Comparison of ENCODE assay signal across 8 mouse cellular contexts in genomic region chr13:110967109-110967508, GRCm38 (mm10).
DNase-seq lines count a peak whose midpoint lies in the region; ATAC-seq and TF ChIP-seq lines count a peak whose summit lies in the region.
"Had no signal": no experiment of that assay in that cellular context is flagged by ENCODE, and none has a peak within 500 bp of the region (broad histone marks: within the 10 kb centered on the region; RNA-seq: fewer than 3 reads in every experiment).

No protein-coding gene starts in this region.

- H3K27me3 ChIP-seq in neural tube, embryonic 15.5 days (replicated peaks) = no peaks in the 10 kb centered on the region
- H3K27me3 ChIP-seq in embryonic facial prominence, embryonic 10.5 days (replicated peaks; ENCODE audit: low read depth, poor library complexity, severe bottlenecking) = no peaks in the 10 kb centered on the region
- H3K27me3 ChIP-seq in intestine, embryonic 15.5 days (replicated peaks) = no peaks in the 10 kb centered on the region
- H3K27me3 ChIP-seq in lung, postnatal 0 days (replicated peaks; ENCODE audit: insufficient read depth, low read length) = no peaks in the 10 kb centered on the region
- H3K27me3 ChIP-seq: liver, embryonic 13.5 days had no signal

- no peak overlapping the region for H3K9ac ChIP-seq in neural tube, embryonic 15.5 days (replicated peaks)
- no peak overlapping the region for H3K9ac ChIP-seq in intestine, embryonic 15.5 days
- no peak overlapping the region for H3K9ac ChIP-seq in lung, postnatal 0 days (replicated peaks; ENCODE audit: low read depth)
- H3K9ac ChIP-seq: liver, embryonic 13.5 days had no signal

- no peak overlapping the region for H3K4me3 ChIP-seq in neural tube, embryonic 15.5 days (replicated peaks)
- H3K4me3 ChIP-seq in embryonic facial prominence, embryonic 10.5 days = no peak overlapping the region
- no peak overlapping the region for H3K4me3 ChIP-seq in intestine, embryonic 15.5 days (replicated peaks)
- no peak overlapping the region for H3K4me3 ChIP-seq in lung, postnatal 0 days (ENCODE audit: low read depth, low read length)
- H3K4me3 ChIP-seq: liver, embryonic 13.5 days had no signal

- peak; percentile 75 for TF ChIP-seq EP300 in lung, postnatal 0 days (IDR thresholded peaks at IDR 0.05)

- 62% methylated on average over 8 of the region's 8 CpGs for WGBS in neural tube, embryonic 15.5 days
- WGBS in embryonic facial prominence, embryonic 10.5 days = 59% methylated on average over 8 of the region's 8 CpGs
- WGBS in intestine, embryonic 15.5 days = 34% methylated on average over 8 of the region's 8 CpGs
- WGBS in lung, postnatal 0 days = 24% methylated on average over 8 of the region's 8 CpGs

- no peak overlapping the region for H3K4me2 ChIP-seq in neural tube, embryonic 15.5 days
- peak overlapping the region; percentile 19; the same call in 1 of the 2 replicates for H3K4me2 ChIP-seq in intestine, embryonic 15.5 days (replicated peaks)
- H3K4me2 ChIP-seq in lung, postnatal 0 days (replicated peaks; ENCODE audit: low read depth, low read length) = no peak overlapping the region
- H3K4me2 ChIP-seq: liver, embryonic 13.5 days had no signal

- no peaks in the 10 kb centered on the region for H3K9me3 ChIP-seq in neural tube, embryonic 15.5 days (replicated peaks)
- H3K9me3 ChIP-seq in embryonic facial prominence, embryonic 10.5 days = no peaks in the 10 kb centered on the region
- no peaks in the 10 kb centered on the region for H3K9me3 ChIP-seq in intestine, embryonic 15.5 days
- no peaks in the 10 kb centered on the region for H3K9me3 ChIP-seq in lung, postnatal 0 days (ENCODE audit: low read length)
- H3K9me3 ChIP-seq: liver, embryonic 13.5 days had no signal

- no peaks in the 10 kb centered on the region for H3K4me1 ChIP-seq in neural tube, embryonic 15.5 days
- H3K4me1 ChIP-seq in embryonic facial prominence, embryonic 10.5 days = peaks cover 10% of the 10 kb centered on the region
- H3K4me1 ChIP-seq in intestine, embryonic 15.5 days (replicated peaks) = 0 out of 2 replicates have a peak, but pooled peaks cover 7% of the 10 kb centered on the region
- H3K4me1 ChIP-seq in lung, postnatal 0 days (ENCODE audit: insufficient read depth, low read depth, low read length) = peaks cover 8% of the 10 kb centered on the region; the same call in 1 of the 2 replicates

- peak; percentile 26 for DNase-seq in neural tube, embryonic 10.5 days (ENCODE audit: extremely low spot score, low spot score)
- peak; percentile 42 for DNase-seq in embryonic facial prominence, embryonic 10.5 days (ENCODE audit: low spot score)
- peak; percentile 61 for DNase-seq in lung, postnatal 0 days (ENCODE audit: low spot score)
- DNase-seq in frontal cortex, adult 2 months (ENCODE audit: extremely low spot score in 1 of 2, low spot score in 1 of 2) = no peak
- DNase-seq: liver, embryonic 13.5 days had no signal

- no peaks in the 10 kb centered on the region for H3K36me3 ChIP-seq in neural tube, embryonic 15.5 days
- no peaks in the 10 kb centered on the region for H3K36me3 ChIP-seq in embryonic facial prominence, embryonic 10.5 days (replicated peaks)
- H3K36me3 ChIP-seq in intestine, embryonic 15.5 days = no peaks in the 10 kb centered on the region
- H3K36me3 ChIP-seq in lung, postnatal 0 days (ENCODE audit: insufficient read depth, low read length) = no peaks in the 10 kb centered on the region
- H3K36me3 ChIP-seq: liver, embryonic 13.5 days had no signal

- no peak for ATAC-seq in neural tube, embryonic 15.5 days (ENCODE audit: low FRiP score)
- ATAC-seq in intestine, embryonic 15.5 days = peak; percentile 67
- peak; percentile 55 for ATAC-seq in lung, postnatal 0 days
- no peak; the same call in 1 of the 2 replicates for ATAC-seq in cerebellum, adult (ENCODE audit: insufficient number of reproducible peaks, low FRiP score, low TSS enrichment)

- no peak for TF ChIP-seq CTCF in lung, postnatal 0 days (IDR thresholded peaks at IDR 0.05)

- no peak overlapping the region for H3K27ac ChIP-seq in neural tube, embryonic 15.5 days (replicated peaks)
- peak overlapping the region; percentile 78 for H3K27ac ChIP-seq in embryonic facial prominence, embryonic 10.5 days (replicated peaks)
- H3K27ac ChIP-seq in intestine, embryonic 15.5 days = peak overlapping the region; percentile 41; the same call in 1 of the 2 replicates
- H3K27ac ChIP-seq in lung, postnatal 0 days (ENCODE audit: low read length) = peak overlapping the region; percentile 32
- H3K27ac ChIP-seq: liver, embryonic 13.5 days had no signal

Comparison
In these comparisons a context has a peak if more than half of its experiments do, and no peak if none do; other contexts are left out.
1. DNase-seq: peak in neural tube, embryonic 10.5 days (single experiment), embryonic facial prominence, embryonic 10.5 days (single experiment) and lung, postnatal 0 days (single experiment); none in frontal cortex, adult 2 months (0 of 2).
2. ATAC-seq: peak in intestine, embryonic 15.5 days (single experiment) and lung, postnatal 0 days (single experiment); none in neural tube, embryonic 15.5 days (single experiment) and cerebellum, adult (single experiment).